Comparison of ENCODE assay signal across 13 mouse cellular contexts in genomic region chr14:121987287-121987686, GRCm38 (mm10). TPM values are rescaled to one million over a fixed set of nuclear protein-coding genes. Genes with fewer than 3 reads are reported as not detected.
DNase-seq lines count a peak whose midpoint lies in the region; ATAC-seq and TF ChIP-seq lines count a peak whose summit lies in the region.
"Had no signal": no experiment of that assay in that cellular context is flagged by ENCODE, and none has a peak within 500 bp of the region (broad histone marks: within the 10 kb centered on the region; RNA-seq: fewer than 3 reads in every experiment).

No protein-coding gene starts in this region.

- no peak overlapping the region for H3K4me3 ChIP-seq in kidney, embryonic 14.5 days (ENCODE audit: low read length)
- H3K4me3 ChIP-seq in kidney, adult 2 months (ENCODE audit: insufficient read depth, low read depth, low read length): no peak overlapping the region
- H3K4me3 ChIP-seq in brown adipose tissue, adult 24 weeks (ENCODE audit: insufficient read depth, low read depth, low read length): no peak overlapping the region
- no peak overlapping the region for H3K4me3 ChIP-seq in olfactory bulb, adult 2 months (ENCODE audit: insufficient read depth, low read depth, low read length)
- H3K4me3 ChIP-seq in forebrain, embryonic 13.5 days: no peak overlapping the region
- H3K4me3 ChIP-seq: erythroblast, embryonic 14.5 days; liver, embryonic 13.5 days had no signal

- no peak for TF ChIP-seq POLR2A in kidney, adult 2 months (IDR thresholded peaks at IDR 0.05; ENCODE audit: low read depth, low read length)
- no peak for TF ChIP-seq POLR2A in olfactory bulb, adult 2 months (IDR thresholded peaks at IDR 0.05; ENCODE audit: insufficient read depth, low read depth, low read length)

- ATAC-seq in kidney, embryonic 14.5 days (ENCODE audit: low FRiP score, low TSS enrichment): no peak
- ATAC-seq in forebrain, embryonic 13.5 days: no peak

- H3K27ac ChIP-seq in kidney, embryonic 14.5 days (ENCODE audit: low read depth, low read length): peak overlapping the region; percentile 33; the same call in 1 of the 2 replicates
- no peak overlapping the region for H3K27ac ChIP-seq in kidney, adult 2 months (ENCODE audit: insufficient read depth, low read depth, low read length)
- peak overlapping the region; percentile 67; the same call in 1 of the 2 replicates for H3K27ac ChIP-seq in brown adipose tissue, adult 24 weeks (replicated peaks; ENCODE audit: low read depth, low read length)
- H3K27ac ChIP-seq in olfactory bulb, adult 2 months (ENCODE audit: insufficient read depth, low read depth, low read length): peak overlapping the region; percentile 56; the same call in 1 of the 2 replicates
- no peak overlapping the region for H3K27ac ChIP-seq in forebrain, embryonic 13.5 days
- H3K27ac ChIP-seq: liver, embryonic 13.5 days had no signal

- no peaks in the 10 kb centered on the region; the same call in 1 of the 2 replicates for H3K36me3 ChIP-seq in kidney, embryonic 14.5 days (ENCODE audit: control insufficient read depth, insufficient read depth, low read length)
- no peaks in the 10 kb centered on the region for H3K36me3 ChIP-seq in kidney, adult 2 months (ENCODE audit: control insufficient read depth, insufficient read depth, low read length)
- H3K36me3 ChIP-seq in forebrain, embryonic 13.5 days (ENCODE audit: poor library complexity, severe bottlenecking): no peaks in the 10 kb centered on the region
- H3K36me3 ChIP-seq: liver, embryonic 13.5 days had no signal

- 64% methylated on average over 1 of the region's 1 CpGs for WGBS in kidney, embryonic 14.5 days
- 83% methylated on average over 1 of the region's 1 CpGs for WGBS in kidney, adult 2 months
- WGBS in olfactory bulb, adult 2 months: 29% methylated on average over 1 of the region's 1 CpGs
- 82% methylated on average over 1 of the region's 1 CpGs for WGBS in forebrain, embryonic 13.5 days

- H3K27me3 ChIP-seq in kidney, embryonic 14.5 days (ENCODE audit: control insufficient read depth, insufficient read depth, low read length): no peaks in the 10 kb centered on the region
- no peaks in the 10 kb centered on the region for H3K27me3 ChIP-seq in kidney, adult 2 months (replicated peaks; ENCODE audit: control insufficient read depth, insufficient read depth, low read length)
- H3K27me3 ChIP-seq in forebrain, embryonic 13.5 days: no peaks in the 10 kb centered on the region
- H3K27me3 ChIP-seq: liver, embryonic 13.5 days had no signal

- no peak for TF ChIP-seq CTCF in kidney, adult 2 months (conservative IDR thresholded peaks at IDR 0.05; ENCODE audit: insufficient read depth, insufficient read length, low read depth, low read length)
- no peak for TF ChIP-seq CTCF in olfactory bulb, adult 2 months (IDR thresholded peaks at IDR 0.05; ENCODE audit: insufficient read depth, low read depth, low read length)

- no peak overlapping the region for H3K9ac ChIP-seq in kidney, embryonic 14.5 days (ENCODE audit: low read depth, low read length)
- no peak overlapping the region for H3K9ac ChIP-seq in forebrain, embryonic 13.5 days
- H3K9ac ChIP-seq: liver, embryonic 13.5 days had no signal

- peaks cover 11% of the 10 kb centered on the region for H3K4me1 ChIP-seq in kidney, embryonic 14.5 days (ENCODE audit: control insufficient read depth, insufficient read depth, low read length)
- peaks cover 23% of the 10 kb centered on the region for H3K4me1 ChIP-seq in kidney, adult 2 months (ENCODE audit: control insufficient read depth, insufficient read depth, low read length)
- peaks cover 19% of the 10 kb centered on the region for H3K4me1 ChIP-seq in brown adipose tissue, adult 24 weeks (ENCODE audit: control insufficient read depth, insufficient read depth, insufficient read length, low read length)
- peaks cover 15% of the 10 kb centered on the region for H3K4me1 ChIP-seq in olfactory bulb, adult 2 months (ENCODE audit: control insufficient read depth, insufficient read depth, low read length)
- no peaks in the 10 kb centered on the region for H3K4me1 ChIP-seq in forebrain, embryonic 13.5 days

- no peak for DNase-seq in kidney, adult 2 months
- peak; percentile 62 for DNase-seq in CD4-positive helper T cell, adult 2 months (ENCODE audit: low read depth, low spot score)
- no peak for DNase-seq in lung, postnatal 36 days
- DNase-seq: heart, postnatal 10 days; kidney, postnatal 25 days; liver, embryonic 13.5 days; lung, postnatal 4 days; thymus, postnatal 36 days had no signal

- no peaks in the 10 kb centered on the region for H3K9me3 ChIP-seq in kidney, embryonic 14.5 days (ENCODE audit: control insufficient read depth, low read length)
- no peaks in the 10 kb centered on the region for H3K9me3 ChIP-seq in forebrain, embryonic 13.5 days (replicated peaks)
- H3K9me3 ChIP-seq: liver, embryonic 13.5 days had no signal

- no peak overlapping the region for H3K4me2 ChIP-seq in kidney, embryonic 14.5 days (replicated peaks; ENCODE audit: low read depth, low read length)
- H3K4me2 ChIP-seq in forebrain, embryonic 13.5 days: no peak overlapping the region
- H3K4me2 ChIP-seq: liver, embryonic 13.5 days had no signal

RNA-seq across cellular contexts. Expression of gene Gpr183, which starts 22.3 kb away (rescaled TPM):
- polyA plus RNA-seq in kidney, embryonic 14.5 days (2014; fragmentation: Nextera tagmentation; extraction: Ambion mirVana): 3.9 and 4.0 TPM in 2 replicates
- 0.65 and 1.7 TPM in 2 replicates for polyA plus RNA-seq in kidney, adult 2 months (2012; rRNA removed)
- polyA plus RNA-seq in brown adipose tissue, adult 24 weeks (2012; ENCODE audit: insufficient read depth, insufficient read length, missing spikeins): 1.3 TPM in 2 replicates
- polyA plus RNA-seq in olfactory bulb, adult 2 months (2012; ENCODE audit: insufficient read depth, insufficient read length, low replicate concordance, missing spikeins): not detected in 2 replicates
- 1.3 and 1.5 TPM in 2 replicates for polyA plus RNA-seq in forebrain, embryonic 13.5 days (2015; fragmentation: Nextera tagmentation; extraction: Ambion mirVana)

RNA-seq across cellular contexts. Expression of gene Timm8a2, which starts 47.2 kb away (rescaled TPM):
- polyA plus RNA-seq in kidney, embryonic 14.5 days (2014; fragmentation: Nextera tagmentation; extraction: Ambion mirVana): not detected in 2 replicates
- polyA plus RNA-seq in kidney, adult 2 months (2012; rRNA removed): 0.18 TPM in 1 of 2 replicates, not detected in the other
- polyA plus RNA-seq in brown adipose tissue, adult 24 weeks (2012; ENCODE audit: insufficient read depth, insufficient read length, missing spikeins): not detected in 2 replicates
- not detected in 2 replicates for polyA plus RNA-seq in olfactory bulb, adult 2 months (2012; ENCODE audit: insufficient read depth, insufficient read length, low replicate concordance, missing spikeins)
- polyA plus RNA-seq in forebrain, embryonic 13.5 days (2015; fragmentation: Nextera tagmentation; extraction: Ambion mirVana): not detected in 2 replicates
- polyA plus RNA-seq: erythroblast, embryonic 14.5 days; liver, embryonic 13.5 days had no signal

Comparison
In these comparisons a context has a peak if more than half of its experiments do, and no peak if none do; other contexts are left out.
1. H3K27ac ChIP-seq: peak in kidney, embryonic 14.5 days (single experiment), brown adipose tissue, adult 24 weeks (single experiment) and olfactory bulb, adult 2 months (single experiment); none in kidney, adult 2 months (single experiment) and forebrain, embryonic 13.5 days (single experiment).